Mouse (Mus musculus): ENCODE measurements around the gene Clip1. TPM values are rescaled to one million over a fixed set of nuclear protein-coding genes. Genes with fewer than 3 reads are reported as not detected.

The Clip1 gene
- polyA plus RNA-seq, 1 experiment from 2014 or later = 74.3 TPM

DNA sequence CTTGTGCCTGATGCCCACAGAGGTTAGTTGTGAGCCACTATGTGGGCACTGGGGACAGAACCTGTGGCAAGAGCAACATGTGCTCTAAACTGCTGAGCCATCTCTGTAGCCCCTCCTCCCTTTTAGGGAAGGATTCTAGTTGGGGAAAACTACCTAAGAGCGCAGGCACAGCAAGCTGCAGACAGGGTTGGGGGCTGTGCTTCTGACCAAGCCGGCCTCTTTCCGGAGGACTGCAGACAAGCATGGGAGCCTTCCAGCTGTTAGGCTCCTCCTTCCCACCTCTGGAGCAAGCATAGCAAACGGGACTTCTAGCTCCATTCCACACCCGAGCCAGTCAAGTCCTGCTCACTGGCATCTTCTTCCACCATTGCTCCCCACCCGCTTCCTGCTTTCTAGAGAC lies 85.1 kb downstream of the Clip1 start:
- H3K27ac ChIP-seq (ENCODE audit: low read depth, low read length) = no peak overlapping the region
- H3K9ac ChIP-seq (ENCODE audit: low read depth, low read length) = no peak overlapping the region
- WGBS = 53% methylated on average over 6 of the region's 6 CpGs
- peaks cover 24% of the 10 kb centered on the region for H3K36me3 ChIP-seq (ENCODE audit: control insufficient read depth, insufficient read depth, low read length)
- peaks cover 6% of the 10 kb centered on the region for H3K4me1 ChIP-seq (ENCODE audit: control insufficient read depth, insufficient read depth, low read depth, low read length)
- no peaks in the 10 kb centered on the region for H3K27me3 ChIP-seq (replicated peaks; ENCODE audit: control insufficient read depth, insufficient read depth, low read length)
- no peak for ATAC-seq
- no peaks in the 10 kb centered on the region for H3K9me3 ChIP-seq (ENCODE audit: control insufficient read depth, low read length)
- H3K4me3 ChIP-seq (ENCODE audit: low read length) = no peak overlapping the region
- H3K4me2 ChIP-seq (ENCODE audit: low read length) = no peak overlapping the region

DNA sequence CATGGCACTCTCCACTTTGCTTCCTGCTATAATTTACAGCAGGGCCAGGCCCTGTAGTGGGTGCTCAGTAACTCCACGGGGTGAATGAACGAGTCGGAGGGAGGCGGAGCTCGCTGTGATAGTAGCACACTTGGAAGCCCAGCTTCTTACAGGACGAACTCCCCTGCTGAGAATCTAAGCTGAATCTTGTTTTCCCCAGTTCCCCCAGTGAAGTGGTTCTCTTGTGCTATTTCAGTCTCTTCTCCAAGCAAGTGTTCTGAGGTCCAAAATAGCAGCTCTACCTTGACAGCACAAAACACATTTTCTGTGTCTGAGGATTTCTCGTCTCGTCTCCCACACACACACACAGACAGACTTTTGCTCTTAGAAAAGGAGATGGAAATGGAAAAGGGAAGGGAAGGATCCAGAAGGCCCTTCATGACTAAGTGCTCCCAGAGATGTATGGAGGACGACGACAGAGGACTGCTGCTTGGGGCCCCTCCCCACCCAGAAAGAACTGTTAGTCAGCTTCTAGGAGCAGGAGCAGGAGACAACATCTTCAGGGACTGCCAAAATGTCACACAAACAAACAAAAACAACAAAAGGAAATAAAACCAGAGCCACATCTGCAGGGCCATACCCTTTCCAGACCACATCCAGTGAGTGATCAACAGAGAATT lies 90.7 kb downstream of the Clip1 start:
- Histone ChIP-seq H3K27ac (ENCODE audit: low read depth, low read length) (no peak overlapping the region), H3K4me3 (ENCODE audit: low read length) (no peak overlapping the region), H3K4me1 (ENCODE audit: control insufficient read depth, insufficient read depth, low read depth, low read length) (no peaks in the 10 kb centered on the region), H3K4me2 (ENCODE audit: low read length) (no peak overlapping the region), H3K9ac (ENCODE audit: low read depth, low read length) (no peak overlapping the region), H3K27me3 (replicated peaks; ENCODE audit: control insufficient read depth, insufficient read depth, low read length) (no peaks in the 10 kb centered on the region), H3K9me3 (ENCODE audit: control insufficient read depth, low read length) (no peaks in the 10 kb centered on the region), H3K36me3 (ENCODE audit: control insufficient read depth, insufficient read depth, low read length) (peaks cover 26% of the 10 kb centered on the region)
- ATAC-seq = no peak
- 85% methylated on average over 10 of the region's 10 CpGs for WGBS

DNA sequence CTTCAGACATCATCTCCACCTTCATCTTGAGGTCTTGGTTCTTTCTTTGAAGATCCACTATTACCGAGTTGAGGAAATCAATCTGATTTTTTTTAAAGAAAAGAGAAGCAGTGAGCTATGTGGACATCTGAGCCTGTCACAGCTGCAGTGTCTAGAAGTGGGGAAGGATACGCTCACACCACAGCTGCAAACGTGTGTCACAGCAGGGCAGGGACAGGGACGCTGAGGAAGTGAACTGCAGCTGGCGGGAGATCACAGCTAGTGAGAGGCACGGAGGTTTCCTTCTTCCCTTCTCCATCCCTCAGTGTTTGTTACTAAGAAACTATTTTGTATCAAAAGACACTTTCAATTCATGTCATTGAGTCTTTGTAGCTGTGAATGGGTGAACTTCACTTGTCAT lies 104.4 kb downstream of the Clip1 start:
- Histone ChIP-seq H3K36me3 (ENCODE audit: control insufficient read depth, insufficient read depth, low read length) (peaks cover 40% of the 10 kb centered on the region), H3K9me3 (ENCODE audit: control insufficient read depth, low read length) (no peaks in the 10 kb centered on the region), H3K4me3 (ENCODE audit: low read length) (no peak overlapping the region), H3K9ac (ENCODE audit: low read depth, low read length) (no peak overlapping the region), H3K27ac (ENCODE audit: low read depth, low read length) (no peak overlapping the region), H3K4me1 (ENCODE audit: control insufficient read depth, insufficient read depth, low read depth, low read length) (no peaks in the 10 kb centered on the region), H3K4me2 (ENCODE audit: low read length) (no peak overlapping the region), H3K27me3 (replicated peaks; ENCODE audit: control insufficient read depth, insufficient read depth, low read length) (no peaks in the 10 kb centered on the region)
- WGBS = 81% methylated on average over 6 of the region's 6 CpGs
- no peak for ATAC-seq

DNA sequence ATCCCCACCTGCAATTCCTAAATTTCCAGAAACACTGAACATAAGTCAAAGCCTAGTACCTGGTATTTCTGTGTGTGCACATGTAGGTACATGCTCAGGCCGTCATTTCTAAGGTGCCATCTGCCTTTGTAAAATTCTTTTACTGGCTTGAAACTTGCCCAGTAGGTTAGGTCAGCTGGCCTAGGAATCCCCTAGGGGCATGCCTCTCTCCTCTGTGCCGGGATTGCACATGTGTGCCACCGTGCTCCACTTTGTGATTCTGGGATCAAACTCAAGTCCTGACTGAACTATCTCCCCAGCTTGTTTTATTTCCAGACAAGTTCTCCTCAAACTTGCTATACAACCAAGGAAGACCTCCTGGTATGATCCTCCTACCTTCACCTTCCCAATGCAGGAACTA lies 107.7 kb downstream of the Clip1 start:
- H3K9ac ChIP-seq (ENCODE audit: low read depth, low read length) = no peak overlapping the region
- H3K9me3 ChIP-seq (ENCODE audit: control insufficient read depth, low read length) = no peaks in the 10 kb centered on the region
- H3K4me2 ChIP-seq (ENCODE audit: low read length) = no peak overlapping the region
- H3K4me1 ChIP-seq (ENCODE audit: control insufficient read depth, insufficient read depth, low read depth, low read length) = peaks cover 7% of the 10 kb centered on the region
- H3K36me3 ChIP-seq (ENCODE audit: control insufficient read depth, insufficient read depth, low read length) = peaks cover 26% of the 10 kb centered on the region
- H3K4me3 ChIP-seq (ENCODE audit: low read length) = no peak overlapping the region
- H3K27me3 ChIP-seq (replicated peaks; ENCODE audit: control insufficient read depth, insufficient read depth, low read length) = no peaks in the 10 kb centered on the region
- 89% methylated on average over 3 of the region's 3 CpGs for WGBS
- no peak for ATAC-seq
- no peak overlapping the region for H3K27ac ChIP-seq (ENCODE audit: low read depth, low read length)

DNA sequence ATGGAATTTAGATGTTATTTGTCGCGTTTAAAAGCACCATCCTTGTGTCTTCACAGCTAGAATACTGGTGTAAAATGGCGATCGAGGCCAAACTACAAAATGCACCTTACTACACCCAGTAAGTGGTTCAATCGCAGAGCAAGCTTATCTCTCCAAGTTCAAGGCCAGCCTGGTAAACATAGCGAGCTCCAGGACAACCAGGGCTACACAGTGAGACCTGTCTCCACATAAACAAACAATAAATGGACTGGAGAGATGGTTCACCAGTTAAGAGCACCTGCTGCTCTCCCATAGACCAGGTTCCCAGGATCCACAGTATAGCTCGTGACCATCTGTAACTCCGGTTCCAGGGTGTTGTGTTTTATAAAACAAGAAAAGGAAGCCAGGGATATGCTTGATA lies 111.1 kb downstream of the Clip1 start:
- peaks cover 17% of the 10 kb centered on the region for H3K36me3 ChIP-seq (ENCODE audit: control insufficient read depth, insufficient read depth, low read length)
- peak overlapping the region; percentile 70 for H3K4me3 ChIP-seq (ENCODE audit: low read length)
- WGBS = 63% methylated on average over 8 of the region's 8 CpGs
- H3K4me1 ChIP-seq (ENCODE audit: control insufficient read depth, insufficient read depth, low read depth, low read length) = peaks cover 8% of the 10 kb centered on the region
- no peaks in the 10 kb centered on the region for H3K9me3 ChIP-seq (ENCODE audit: control insufficient read depth, low read length)
- no peak overlapping the region for H3K9ac ChIP-seq (ENCODE audit: low read depth, low read length)
- peak overlapping the region; percentile 53 for H3K4me2 ChIP-seq (ENCODE audit: low read length)
- ATAC-seq = no peak; the same call in 1 of the 2 replicates
- H3K27ac ChIP-seq (ENCODE audit: low read depth, low read length) = no peak overlapping the region
- H3K27me3 ChIP-seq (replicated peaks; ENCODE audit: control insufficient read depth, insufficient read depth, low read length) = no peaks in the 10 kb centered on the region

DNA sequence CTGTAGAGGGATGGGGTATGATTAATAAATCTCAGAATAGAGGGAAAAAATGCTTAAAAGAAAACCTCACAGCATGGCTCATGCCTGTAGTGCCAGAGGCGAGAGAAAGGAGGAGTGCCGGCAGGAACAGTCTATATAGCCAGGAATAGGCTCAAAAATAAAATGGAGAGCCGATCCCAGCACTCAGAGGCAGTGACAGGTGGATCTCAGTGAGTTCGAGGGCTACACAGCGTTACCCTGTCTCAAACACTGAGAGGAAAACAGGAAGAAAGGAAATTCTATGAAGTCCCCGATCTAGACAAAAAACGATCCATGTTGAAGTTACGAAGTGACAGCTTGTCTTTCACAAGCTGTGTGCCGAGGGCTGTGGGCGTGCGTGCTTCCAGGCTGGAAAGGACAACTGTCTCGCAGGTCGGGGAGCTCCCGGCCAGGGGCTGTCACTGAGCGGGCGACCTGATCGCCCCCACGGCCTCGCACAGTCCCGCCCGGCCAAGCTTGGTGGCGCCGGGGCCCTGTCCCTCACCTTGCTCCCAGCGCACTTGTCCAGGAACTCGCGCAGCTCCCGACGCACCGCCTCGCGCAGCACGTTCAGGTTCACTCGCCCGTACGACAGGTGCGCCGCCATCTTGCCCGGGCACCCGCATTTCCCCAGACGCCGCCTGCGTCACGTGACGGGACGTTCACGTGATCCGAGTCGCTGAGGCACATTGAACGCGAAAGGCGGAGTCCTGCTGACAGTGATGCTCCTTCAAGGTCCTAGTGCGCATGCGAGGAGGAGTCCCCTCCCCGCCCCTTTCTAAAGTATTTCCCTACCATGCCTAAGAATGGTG lies 111.8 kb downstream of the Clip1 start, which contains the start of gene Vps33a:
Gene Vps33a, minus strand, starts transcription at position 682 of the 830 bp plus-strand sequence.
- H3K4me3 ChIP-seq (ENCODE audit: low read length) = peak within 1 kb of the TSS; percentile 70
- H3K4me2 ChIP-seq (ENCODE audit: low read length) = peak within 1 kb of the TSS; percentile 90
- peaks cover 8% of the 10 kb centered on the region for H3K4me1 ChIP-seq (ENCODE audit: control insufficient read depth, insufficient read depth, low read depth, low read length)
- H3K27ac ChIP-seq (ENCODE audit: low read depth, low read length) = peak within 1 kb of the TSS; percentile 88
- no peaks in the 10 kb centered on the region for H3K9me3 ChIP-seq (ENCODE audit: control insufficient read depth, low read length)
- peaks cover 14% of the 10 kb centered on the region for H3K36me3 ChIP-seq (ENCODE audit: control insufficient read depth, insufficient read depth, low read length)
- peak; percentile 95 for ATAC-seq
- H3K27me3 ChIP-seq (replicated peaks; ENCODE audit: control insufficient read depth, insufficient read depth, low read length) = no peaks in the 10 kb centered on the region
- peak within 1 kb of the TSS; percentile 77 for H3K9ac ChIP-seq (ENCODE audit: low read depth, low read length)
- WGBS = under 1% methylated on average over 54 of the region's 54 CpGs

DNA sequence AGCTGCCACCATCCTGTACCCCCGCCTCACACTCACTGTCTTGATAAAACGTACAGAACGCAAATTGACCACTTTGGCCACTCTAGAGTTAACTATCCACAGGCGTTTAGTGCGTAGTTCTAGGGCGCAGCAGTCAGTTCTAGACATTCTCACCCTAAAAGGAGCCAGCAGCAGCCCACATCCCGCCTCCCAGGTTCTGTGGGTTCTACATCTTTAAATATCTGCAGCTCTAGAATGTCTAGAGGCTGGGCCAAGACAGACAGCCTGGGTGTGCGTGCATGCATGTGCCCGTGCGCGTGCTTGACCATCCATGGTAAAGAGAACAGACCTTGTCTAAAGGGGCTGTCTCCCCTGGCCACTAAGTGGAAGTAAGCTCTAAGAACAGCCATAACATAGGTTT lies 123.3 kb downstream of the Clip1 start:
- peaks cover 51% of the 10 kb centered on the region for H3K36me3 ChIP-seq (ENCODE audit: control insufficient read depth, insufficient read depth, low read length)
- no peak for ATAC-seq
- no peaks in the 10 kb centered on the region for H3K27me3 ChIP-seq (replicated peaks; ENCODE audit: control insufficient read depth, insufficient read depth, low read length)
- no peaks in the 10 kb centered on the region for H3K4me1 ChIP-seq (ENCODE audit: control insufficient read depth, insufficient read depth, low read depth, low read length)
- H3K4me2 ChIP-seq (ENCODE audit: low read length) = no peak overlapping the region
- H3K9me3 ChIP-seq (ENCODE audit: control insufficient read depth, low read length) = no peaks in the 10 kb centered on the region
- WGBS = 95% methylated on average over 11 of the region's 11 CpGs
- no peak overlapping the region for H3K27ac ChIP-seq (ENCODE audit: low read depth, low read length)
- no peak overlapping the region for H3K9ac ChIP-seq (ENCODE audit: low read depth, low read length)
- H3K4me3 ChIP-seq (ENCODE audit: low read length) = no peak overlapping the region

DNA sequence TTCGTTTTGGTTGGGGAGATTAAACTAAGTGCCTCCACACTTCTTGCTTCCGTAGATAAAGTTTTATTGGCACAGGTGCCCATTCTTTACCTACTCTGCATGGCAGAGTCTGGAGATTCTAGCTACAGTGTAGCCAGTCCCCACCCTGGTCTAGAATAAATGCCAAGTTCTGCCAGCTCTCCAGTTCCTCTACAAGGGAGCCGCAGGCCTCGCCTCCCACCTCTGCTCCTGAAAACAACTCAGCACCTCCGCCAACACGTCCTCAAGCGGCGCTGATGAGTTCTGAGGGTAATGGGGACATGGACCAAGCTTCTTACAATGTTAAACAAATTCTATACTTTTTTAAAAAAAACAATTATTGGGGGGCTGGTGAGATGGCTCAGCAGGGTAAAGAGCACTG lies 124.8 kb downstream of the Clip1 start:
- Histone ChIP-seq H3K36me3 (ENCODE audit: control insufficient read depth, insufficient read depth, low read length) (peaks cover 49% of the 10 kb centered on the region), H3K9ac (ENCODE audit: low read depth, low read length) (no peak overlapping the region), H3K9me3 (ENCODE audit: control insufficient read depth, low read length) (no peaks in the 10 kb centered on the region), H3K27me3 (replicated peaks; ENCODE audit: control insufficient read depth, insufficient read depth, low read length) (no peaks in the 10 kb centered on the region), H3K4me2 (ENCODE audit: low read length) (no peak overlapping the region), H3K4me3 (ENCODE audit: low read length) (no peak overlapping the region), H3K4me1 (ENCODE audit: control insufficient read depth, insufficient read depth, low read depth, low read length) (no peaks in the 10 kb centered on the region), H3K27ac (ENCODE audit: low read depth, low read length) (no peak overlapping the region)
- ATAC-seq = no peak
- 95% methylated on average over 8 of the region's 8 CpGs for WGBS

DNA sequence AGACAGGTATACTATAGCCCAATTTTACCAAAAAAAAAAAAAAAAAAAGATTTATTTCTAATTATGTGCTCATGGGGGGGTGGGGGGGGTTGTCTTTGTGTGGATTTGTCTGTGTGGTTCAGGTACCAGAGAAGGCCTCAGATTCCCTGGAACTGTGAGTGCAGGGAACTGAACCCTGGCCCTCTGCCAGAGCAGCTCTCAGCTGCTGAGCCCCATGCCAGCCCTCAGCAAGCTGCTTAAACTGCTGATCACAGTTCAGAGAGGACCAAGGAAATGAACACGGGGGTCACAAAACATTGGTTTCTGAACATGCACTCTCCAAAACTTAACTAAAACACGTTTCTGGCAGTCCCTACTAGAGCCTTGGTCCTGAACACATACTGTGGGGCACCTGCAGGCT lies 128.0 kb downstream of the Clip1 start:
- peak overlapping the region; percentile 23; the same call in 1 of the 2 replicates for H3K27ac ChIP-seq (ENCODE audit: low read depth, low read length)
- H3K9ac ChIP-seq (ENCODE audit: low read depth, low read length) = no peak overlapping the region
- 68% methylated on average over 2 of the region's 2 CpGs for WGBS
- no peaks in the 10 kb centered on the region for H3K4me1 ChIP-seq (ENCODE audit: control insufficient read depth, insufficient read depth, low read depth, low read length)
- no peaks in the 10 kb centered on the region for H3K9me3 ChIP-seq (ENCODE audit: control insufficient read depth, low read length)
- no peak overlapping the region for H3K4me2 ChIP-seq (ENCODE audit: low read length)
- no peaks in the 10 kb centered on the region for H3K27me3 ChIP-seq (replicated peaks; ENCODE audit: control insufficient read depth, insufficient read depth, low read length)
- ATAC-seq = no peak
- peaks cover 32% of the 10 kb centered on the region for H3K36me3 ChIP-seq (ENCODE audit: control insufficient read depth, insufficient read depth, low read length)
- H3K4me3 ChIP-seq (ENCODE audit: low read length) = no peak overlapping the region

Measured in hindbrain, embryonic 16.5 days (tissue).